Mouse (Mus musculus): Measurements from ENCODE around the gene Btg1. TPM values are rescaled to one million over a fixed set of nuclear protein-coding genes. Genes with fewer than 3 reads are reported as not detected.

The Btg1 gene
- polyA plus RNA-seq, 1 experiment, result 139 TPM

GRCm38 (mm10) chr10:96619951-96620889 is 3.4 kb downstream of the Btg1 start:
- no peak for TF ChIP-seq CTCF (IDR thresholded peaks at IDR 0.05; ENCODE audit: extremely low read depth, insufficient read depth, insufficient read length, insufficient replicate concordance)
- no peak; the same call in 1 of the 2 replicates for TF ChIP-seq POLR2A (IDR thresholded peaks at IDR 0.05; ENCODE audit: low read depth, low read length)
- Histone ChIP-seq H3K4me1 (ENCODE audit: control insufficient read depth, insufficient read depth, insufficient read length) (peaks cover 8% of the 10 kb centered on the region; the same call in 1 of the 2 replicates), H3K36me3 (ENCODE audit: control insufficient read depth, insufficient read depth, low read length) (peaks cover 38% of the 10 kb centered on the region), H3K27me3 (ENCODE audit: control insufficient read depth, insufficient read depth, low read length) (no peaks in the 10 kb centered on the region), H3K27ac (ENCODE audit: insufficient read depth, low read length) (peak overlapping the region; percentile 86), H3K4me3 (ENCODE audit: extremely low read depth, insufficient read depth, insufficient read length) (peak overlapping the region; percentile 66)
- WGBS, result 30% methylated on average over 8 of the region's 8 CpGs
- DNase-seq (ENCODE audit: low read depth in 1 of 2, low spot score in 2 of 2), result no peak

- Histone ChIP-seq H3K36me3 (ENCODE audit: control insufficient read depth, insufficient read depth, low read length) (peaks cover 40% of the 10 kb centered on the region), H3K4me3 (ENCODE audit: extremely low read depth, insufficient read depth, insufficient read length) (peak overlapping the region; percentile 66), H3K27me3 (ENCODE audit: control insufficient read depth, insufficient read depth, low read length) (no peaks in the 10 kb centered on the region), H3K27ac (ENCODE audit: insufficient read depth, low read length) (peak overlapping the region; percentile 86), H3K4me1 (ENCODE audit: control insufficient read depth, insufficient read depth, insufficient read length) (peaks cover 14% of the 10 kb centered on the region; the same call in 1 of the 2 replicates)
- no peak for TF ChIP-seq CTCF (IDR thresholded peaks at IDR 0.05; ENCODE audit: extremely low read depth, insufficient read depth, insufficient read length, insufficient replicate concordance)
- TF ChIP-seq POLR2A (IDR thresholded peaks at IDR 0.05; ENCODE audit: low read depth, low read length), result peak; percentile 26
- 4% methylated on average over 4 of the region's 4 CpGs for WGBS
- peak; percentile 72 to 78 for DNase-seq (ENCODE audit: low read depth in 1 of 2, low spot score in 2 of 2)
Observed at GRCm38 (mm10) chr10:96620890-96621271, 4.1 kb downstream of the Btg1 start.

- DNase-seq (ENCODE audit: low read depth in 1 of 2, low spot score in 2 of 2), result no peak
Observed at GRCm38 (mm10) chr10:96621361-96621945, 4.6 kb downstream of the Btg1 start.

GRCm38 (mm10) chr10:96621980-96622645 is 5.3 kb downstream of the Btg1 start:
- peaks cover 40% of the 10 kb centered on the region for H3K36me3 ChIP-seq (ENCODE audit: control insufficient read depth, insufficient read depth, low read length)
- no peak for DNase-seq (ENCODE audit: low read depth in 1 of 2, low spot score in 2 of 2)
- WGBS, result 59% methylated on average over 13 of the region's 13 CpGs
- no peaks in the 10 kb centered on the region for H3K27me3 ChIP-seq (ENCODE audit: control insufficient read depth, insufficient read depth, low read length)
- peak overlapping the region; percentile 93 for H3K27ac ChIP-seq (ENCODE audit: insufficient read depth, low read length)
- peak overlapping the region; percentile 66 for H3K4me3 ChIP-seq (ENCODE audit: extremely low read depth, insufficient read depth, insufficient read length)
- TF ChIP-seq CTCF (IDR thresholded peaks at IDR 0.05; ENCODE audit: extremely low read depth, insufficient read depth, insufficient read length, insufficient replicate concordance), result no peak
- TF ChIP-seq POLR2A (IDR thresholded peaks at IDR 0.05; ENCODE audit: low read depth, low read length), result no peak
- peaks cover 14% of the 10 kb centered on the region; the same call in 1 of the 2 replicates for H3K4me1 ChIP-seq (ENCODE audit: control insufficient read depth, insufficient read depth, insufficient read length)

More at GRCm38 (mm10) chr10:96621361-96621945, 4.6 kb downstream of the Btg1 start:
- Histone ChIP-seq H3K27me3 (ENCODE audit: control insufficient read depth, insufficient read depth, low read length) (no peaks in the 10 kb centered on the region), H3K4me1 (ENCODE audit: control insufficient read depth, insufficient read depth, insufficient read length) (peaks cover 14% of the 10 kb centered on the region; the same call in 1 of the 2 replicates), H3K36me3 (ENCODE audit: control insufficient read depth, insufficient read depth, low read length) (peaks cover 40% of the 10 kb centered on the region), H3K27ac (ENCODE audit: insufficient read depth, low read length) (peak overlapping the region; percentile 93), H3K4me3 (ENCODE audit: extremely low read depth, insufficient read depth, insufficient read length) (peak overlapping the region; percentile 66)
- WGBS, result 59% methylated on average over 4 of the region's 4 CpGs
- TF ChIP-seq CTCF (IDR thresholded peaks at IDR 0.05; ENCODE audit: extremely low read depth, insufficient read depth, insufficient read length, insufficient replicate concordance) (no peak), POLR2A (IDR thresholded peaks at IDR 0.05; ENCODE audit: low read depth, low read length) (no peak)

GRCm38 (mm10) chr10:96622761-96623632 is 6.2 kb downstream of the Btg1 start:
- peak overlapping the region; percentile 71 for H3K27ac ChIP-seq (ENCODE audit: insufficient read depth, low read length)
- no peak for DNase-seq (ENCODE audit: low read depth in 1 of 2, low spot score in 2 of 2)
- peak overlapping the region; percentile 66; the same call in 1 of the 2 replicates for H3K4me3 ChIP-seq (ENCODE audit: extremely low read depth, insufficient read depth, insufficient read length)
- H3K4me1 ChIP-seq (ENCODE audit: control insufficient read depth, insufficient read depth, insufficient read length), result peaks cover 14% of the 10 kb centered on the region; the same call in 1 of the 2 replicates
- H3K27me3 ChIP-seq (ENCODE audit: control insufficient read depth, insufficient read depth, low read length), result no peaks in the 10 kb centered on the region
- TF ChIP-seq POLR2A (IDR thresholded peaks at IDR 0.05; ENCODE audit: low read depth, low read length) (no peak), CTCF (IDR thresholded peaks at IDR 0.05; ENCODE audit: extremely low read depth, insufficient read depth, insufficient read length, insufficient replicate concordance) (no peak)
- 49% methylated on average over 6 of the region's 6 CpGs for WGBS
- peaks cover 36% of the 10 kb centered on the region for H3K36me3 ChIP-seq (ENCODE audit: control insufficient read depth, insufficient read depth, low read length)
